Mouse (Mus musculus) bone marrow macrophage, adult 2 months (primary cell): ENCODE data around the gene Hint2.

ENCODE experiments used
- CTCF ChIP-seq: IDR thresholded peaks from 2 replicates; pipeline ENCODE4 v1.5.1; 2012; ENCODE audit warnings: low read depth, mild to moderate bottlenecking, low read length, moderate library complexity
- POLR2A ChIP-seq: IDR thresholded peaks from 2 replicates; pipeline ENCODE4 v1.6.1; 2012; ENCODE audit warnings: mild to moderate bottlenecking, low read depth, low read length, borderline replicate concordance

GRCm38 (mm10) chr4:43705991-43706390 lies 49.7 kb upstream of the Hint2 start:
- TF ChIP-seq POLR2A (no peak), CTCF (no peak)
